Mouse (Mus musculus) heart, adult 2 months (tissue): ENCODE data around the gene Clpb.

ENCODE experiments used
- EP300 ChIP-seq: fragments of 200-500 bp; IDR thresholded peaks from 2 replicates; pipeline ENCODE4 v1.6.1; 2011; ENCODE audit warnings: low read depth, low read length, control low read depth; ENCODE audit not compliant: insufficient read depth
- POLR2A ChIP-seq: fragments of 200-500 bp; IDR thresholded peaks from 2 replicates; pipeline ENCODE4 v1.6.1; 2011; ENCODE audit warnings: mild to moderate bottlenecking, low read depth, low read length, control low read depth; ENCODE audit not compliant: insufficient read depth

GRCm38 (mm10) chr7:101772687-101773086 lies 109.3 kb downstream of the Clpb start:
- TF ChIP-seq EP300, result no peak
- TF ChIP-seq POLR2A, result no peak
